Mouse (Mus musculus) gastrocnemius, adult 2 months (tissue): Measurements from ENCODE around the gene Ggta1. TPM values are rescaled to one million over a fixed set of nuclear protein-coding genes. Genes with fewer than 3 reads are reported as not detected.

Experiments
- DNase-seq: peaks from one replicate; pipeline ENCODE4 v3.0.0; 2022
- H3K27ac ChIP-seq: fragments of 200-600 bp; 2 replicates; pipeline ENCODE4 v1.8.1; 2022; ENCODE audit warnings: mild to moderate bottlenecking
- H3K4me3 ChIP-seq: fragments of 200-600 bp; 2 replicates; pipeline ENCODE4 v1.8.1; 2022; ENCODE audit warnings: mild to moderate bottlenecking, moderate library complexity
- CTCF ChIP-seq: fragments of 200-600 bp; IDR thresholded peaks from 2 replicates; pipeline ENCODE4 v1.8.1; 2022; ENCODE audit warnings: antibody characterized with exemption, mild to moderate bottlenecking, moderate library complexity
- intact Hi-C: fragments of 180-260 bp; cut with DNase I; formaldehyde crosslinking; loops from one replicate; pipeline ENCODE4 v1.15.1; 2025
- total RNA-seq, 2 experiments: library from RNA; stranded (reverse); gene quantifications; 2 replicates each; pipeline ENCODE4 v1.2.3; 2021

The Ggta1 gene
- total RNA-seq, 2 experiments from 2014 or later, result 6.3 to 11.2 TPM

GRCm38 (mm10) chr2:35449687-35450622 lies 13.1 kb downstream of the Ggta1 start:
- intact Hi-C loops, result no loop called here
- peak; percentile 45 for DNase-seq
- TF ChIP-seq CTCF, result no peak
- no peak overlapping the region for H3K4me3 ChIP-seq
- peak overlapping the region; percentile 24; the same call in 1 of the 2 replicates for H3K27ac ChIP-seq

DNA sequence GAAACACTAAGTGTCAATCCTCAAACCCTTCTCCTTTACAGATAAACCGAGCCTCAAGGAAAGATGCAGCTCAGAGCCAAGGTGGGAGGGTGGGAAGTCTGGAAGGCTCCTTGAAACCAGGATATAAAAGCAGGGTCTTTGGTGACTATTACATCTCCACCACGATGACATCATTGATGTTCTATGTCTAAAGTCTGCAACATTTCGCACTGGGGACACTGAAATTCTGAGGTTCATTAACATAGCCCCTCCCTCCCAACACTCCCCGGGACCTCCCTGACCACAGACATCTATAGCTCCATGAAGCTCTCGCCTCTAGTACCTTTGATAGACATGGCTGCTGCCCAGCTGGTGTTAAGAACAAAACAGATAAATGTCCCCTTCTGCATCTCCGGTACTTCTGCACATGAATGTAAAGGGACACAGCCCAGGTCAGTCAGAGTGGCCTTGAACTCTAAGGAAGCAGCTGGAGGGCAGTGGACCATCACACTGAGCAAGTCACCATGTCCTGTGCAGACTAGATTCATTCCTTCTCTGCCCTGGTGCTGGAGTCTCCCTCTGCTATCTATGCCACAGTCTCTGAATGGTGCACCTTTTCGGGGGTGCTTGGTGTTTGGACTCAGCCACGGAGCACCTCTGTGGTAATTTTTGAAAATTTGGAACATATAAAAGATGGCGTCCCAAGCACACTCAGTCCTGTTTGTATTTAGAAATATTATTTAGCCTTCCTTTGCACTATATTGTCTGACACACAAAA lies 13.9 kb downstream of the Ggta1 start:
- H3K4me3 ChIP-seq, result no peak overlapping the region
- no peak overlapping the region for H3K27ac ChIP-seq
- no peak for TF ChIP-seq CTCF
- intact Hi-C loops, result no loop called here
- no peak for DNase-seq

DNA sequence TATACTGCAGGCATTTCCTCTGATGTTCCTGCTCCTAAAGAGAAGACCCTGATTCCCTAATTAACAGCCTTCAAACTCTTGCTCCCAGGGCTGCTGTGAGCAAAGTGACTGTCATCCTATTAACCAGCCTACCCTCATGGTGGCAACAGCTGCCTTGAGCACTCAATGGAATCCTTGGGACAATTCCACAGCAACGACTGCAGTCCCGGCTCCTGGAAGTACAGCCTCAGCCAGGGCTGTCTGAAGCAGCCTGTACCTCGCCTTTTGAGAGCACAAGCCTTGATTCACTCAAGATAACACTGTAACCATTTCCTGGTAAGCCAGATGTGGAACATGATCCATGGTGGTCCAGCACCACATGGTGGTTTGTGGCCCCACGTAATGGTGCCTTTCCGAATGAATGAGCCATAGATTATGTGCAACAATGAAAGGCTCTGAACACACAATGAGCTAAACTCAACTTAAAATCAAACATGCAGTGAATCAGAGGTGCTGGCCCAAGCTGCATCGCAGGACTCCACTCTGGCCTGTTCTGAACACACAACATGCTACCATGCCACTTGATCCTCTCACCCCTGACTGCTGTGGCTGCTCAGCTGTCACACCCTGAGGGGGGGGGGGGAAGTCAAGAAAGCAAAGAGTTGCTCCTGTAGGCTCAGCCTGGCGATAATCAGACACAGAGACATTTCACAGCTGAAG lies 14.7 kb downstream of the Ggta1 start:
- H3K27ac ChIP-seq, result no peak overlapping the region
- intact Hi-C loops, result no loop called here
- TF ChIP-seq CTCF, result no peak
- no peak for DNase-seq
- no peak overlapping the region for H3K4me3 ChIP-seq

GRCm38 (mm10) chr2:35447453-35447852 lies 15.6 kb downstream of the Ggta1 start:
- Histone ChIP-seq H3K27ac (0 out of 2 replicates have a peak overlapping the region, but pooled peaks have one; percentile 75), H3K4me3 (no peak overlapping the region)
- no peak for TF ChIP-seq CTCF
- DNase-seq, result no peak
- intact Hi-C loops, result no loop called here

- H3K27ac ChIP-seq, result peak overlapping the region; percentile 75
- H3K4me3 ChIP-seq, result peak overlapping the region; percentile 11; the same call in 1 of the 2 replicates
- TF ChIP-seq CTCF, result no peak
- no peak for DNase-seq
- intact Hi-C loops, result no loop called here
These were observed 16.2 kb downstream of the Ggta1 start for GRCm38 (mm10) chr2:35446798-35447197.

DNA sequence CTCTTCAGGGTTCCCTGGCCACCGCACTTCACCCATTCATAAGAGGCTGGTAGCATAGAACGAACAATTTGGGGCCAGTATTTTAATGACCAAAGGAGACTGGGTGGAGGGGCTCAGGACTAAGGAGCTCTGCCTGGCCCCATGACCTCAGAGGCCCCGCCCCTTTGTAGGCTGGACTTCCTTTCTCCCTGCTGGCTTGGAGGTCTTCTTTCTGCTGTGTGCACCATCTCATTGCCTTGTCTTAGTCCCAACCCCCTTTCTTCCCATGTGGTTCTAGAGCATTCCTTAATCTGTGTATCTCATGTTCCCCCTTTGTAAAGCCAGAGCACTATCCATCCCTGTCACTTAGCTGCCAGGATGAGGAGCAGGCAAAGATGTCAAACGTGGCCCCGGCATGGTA lies 16.7 kb downstream of the Ggta1 start:
- no peak for DNase-seq
- intact Hi-C loops, result no loop called here
- no peak for TF ChIP-seq CTCF
- peak overlapping the region; percentile 11; the same call in 1 of the 2 replicates for H3K4me3 ChIP-seq
- peak overlapping the region; percentile 75 for H3K27ac ChIP-seq

DNA sequence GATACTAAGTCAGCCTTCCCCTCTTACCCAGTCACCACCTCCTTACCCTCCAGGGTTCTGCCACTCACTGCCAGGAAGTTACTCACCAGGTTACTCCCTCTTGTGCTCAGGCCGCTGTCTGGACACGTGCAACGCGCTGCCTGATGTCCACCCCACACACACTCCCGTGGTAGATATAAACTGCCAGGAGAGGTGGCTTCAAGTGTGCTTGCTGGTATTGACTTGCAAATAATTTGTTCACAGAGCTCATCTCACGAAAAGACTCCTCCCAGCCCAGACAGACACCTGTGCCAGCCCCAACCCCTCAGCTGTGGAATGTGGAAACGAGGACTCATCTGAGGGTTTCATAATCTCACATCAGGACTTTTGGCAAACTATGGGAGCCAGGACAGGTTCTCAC lies 17.4 kb downstream of the Ggta1 start:
- intact Hi-C loops, result no loop called here
- H3K27ac ChIP-seq, result peak overlapping the region; percentile 75

GRCm38 (mm10) chr2:35444764-35445262 lies 18.2 kb downstream of the Ggta1 start:
- Histone ChIP-seq H3K27ac (peak overlapping the region; percentile 75), H3K4me3 (peak overlapping the region; percentile 55)
- intact Hi-C loops, result no loop called here
- DNase-seq, result no peak
- no peak for TF ChIP-seq CTCF

More for the DNA sequence above, 17.4 kb downstream of the Ggta1 start:
- no peak for TF ChIP-seq CTCF
- H3K4me3 ChIP-seq, result peak overlapping the region; percentile 55; the same call in 1 of the 2 replicates
- no peak for DNase-seq

DNA sequence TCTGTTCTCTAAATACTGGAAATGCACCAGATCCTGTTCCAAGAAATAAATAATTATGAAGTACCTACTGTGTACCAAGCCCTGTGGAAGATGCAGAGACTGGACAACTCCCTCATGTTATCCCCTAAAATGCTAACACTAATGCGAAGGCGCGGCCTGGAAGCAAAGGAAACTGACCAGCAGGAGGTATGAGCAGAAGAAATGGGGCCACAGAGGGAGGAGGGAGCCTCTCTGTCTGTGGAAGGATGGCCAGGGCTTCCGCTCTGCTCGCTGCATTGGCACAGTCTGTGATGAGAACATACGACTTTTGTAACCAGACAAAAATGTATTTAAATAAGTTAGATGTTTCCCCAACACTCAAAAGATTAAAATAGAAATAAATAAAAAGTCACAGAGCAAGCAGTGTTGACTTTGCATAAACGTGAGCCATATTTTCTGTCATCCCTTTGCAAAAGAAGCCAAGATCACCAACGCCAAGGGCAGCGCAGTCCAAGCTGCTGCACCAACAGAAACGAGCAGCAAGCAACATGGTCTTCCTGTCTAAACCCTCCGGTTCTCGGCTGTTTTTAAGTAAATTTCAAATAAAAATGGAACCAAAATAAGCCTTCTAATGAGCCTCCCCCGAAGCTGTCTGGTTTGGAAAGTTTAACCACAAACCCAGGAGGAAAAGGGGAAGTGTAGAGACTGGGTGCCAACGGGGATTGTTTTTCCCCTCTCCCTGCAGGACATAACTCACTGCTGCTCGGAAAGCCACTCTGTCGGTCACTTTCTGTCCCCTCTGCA lies 18.9 kb downstream of the Ggta1 start:
- no peak for TF ChIP-seq CTCF
- peak overlapping the region; percentile 55 for H3K4me3 ChIP-seq
- DNase-seq, result peak; percentile 45
- peak overlapping the region; percentile 75 for H3K27ac ChIP-seq
- intact Hi-C loops, result no loop called here

- no peak for TF ChIP-seq CTCF
- peak overlapping the region; percentile 75 for H3K27ac ChIP-seq
- peak overlapping the region; percentile 55 for H3K4me3 ChIP-seq
- DNase-seq, result no peak
- intact Hi-C loops, result no loop called here
These were observed 19.7 kb downstream of the Ggta1 start for GRCm38 (mm10) chr2:35443325-35443724.

DNA sequence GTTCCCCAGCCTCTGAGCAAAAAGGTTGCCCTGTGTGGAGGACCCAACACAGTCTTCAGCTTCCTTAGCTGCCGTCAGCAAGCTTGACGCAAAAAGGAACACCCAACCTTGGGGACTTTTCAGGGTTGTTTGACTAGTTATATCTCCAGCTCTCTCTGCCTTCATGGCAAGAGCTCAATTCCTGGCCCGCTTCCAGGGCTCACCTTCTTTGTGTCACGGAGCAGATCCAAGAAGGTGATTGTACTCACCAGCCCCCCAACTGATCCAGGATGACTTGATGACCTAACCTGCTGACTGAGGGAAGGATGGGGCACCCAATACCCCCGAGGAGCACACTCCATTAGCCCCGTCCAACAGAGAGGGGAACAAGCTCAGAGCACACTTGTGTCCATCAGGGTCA lies 21.0 kb downstream of the Ggta1 start:
- Histone ChIP-seq H3K4me3 (no peak overlapping the region), H3K27ac (peak overlapping the region; percentile 24; the same call in 1 of the 2 replicates)
- no peak for DNase-seq
- no peak for TF ChIP-seq CTCF
- intact Hi-C loops, result no loop called here
